Mouse (Mus musculus): Measurements from ENCODE around the gene Cfap58. TPM values are rescaled to one million over a fixed set of nuclear protein-coding genes. Genes with fewer than 3 reads are reported as not detected.

Gene Cfap58
- polyA plus RNA-seq (2016; fragmentation: Nextera tagmentation; extraction: Ambion mirVana), result 0.20 and 0.27 TPM in 2 replicates

- ATAC-seq (ENCODE audit: low FRiP score, low read depth), result peak; percentile 93
- Histone ChIP-seq H3K36me3 (no peaks in the 10 kb centered on the region), H3K4me3 (peak within 1 kb of the TSS; percentile 34), H3K27me3 (peaks cover 9% of the 10 kb centered on the region; the same call in 1 of the 2 replicates), H3K27ac (replicated peaks) (peak within 1 kb of the TSS; percentile 39), H3K4me1 (peaks cover 8% of the 10 kb centered on the region; the same call in 1 of the 2 replicates), H3K9me3 (no peaks in the 10 kb centered on the region), H3K4me2 (replicated peaks) (peak within 1 kb of the TSS; percentile 64), H3K9ac (replicated peaks) (peak within 1 kb of the TSS; percentile 40)
- WGBS, result 3% methylated on average over 41 of the region's 41 CpGs
These were observed at the start of gene Cfap58 for GRCm38 (mm10) chr19:47937443-47938406. Gene Cfap58, plus strand, starts transcription at chr19:47937675.

- WGBS, result 90% methylated on average over 8 of the region's 8 CpGs
- H3K27me3 ChIP-seq, result no peaks in the 10 kb centered on the region
- H3K9me3 ChIP-seq, result no peaks in the 10 kb centered on the region
- no peak overlapping the region for H3K4me3 ChIP-seq
- no peak for ATAC-seq (ENCODE audit: low FRiP score, low read depth)
- H3K4me1 ChIP-seq, result no peaks in the 10 kb centered on the region
- no peak overlapping the region for H3K9ac ChIP-seq (replicated peaks)
- H3K27ac ChIP-seq (replicated peaks), result no peak overlapping the region
- H3K36me3 ChIP-seq, result no peaks in the 10 kb centered on the region
- H3K4me2 ChIP-seq (replicated peaks), result no peak overlapping the region
These were observed 49.4 kb upstream of the Cfap58 start for GRCm38 (mm10) chr19:47888037-47888436.

- no peaks in the 10 kb centered on the region for H3K9me3 ChIP-seq
- no peak for ATAC-seq (ENCODE audit: low FRiP score, low read depth)
- no peak overlapping the region for H3K27ac ChIP-seq (replicated peaks)
- no peaks in the 10 kb centered on the region for H3K27me3 ChIP-seq
- no peak overlapping the region for H3K4me3 ChIP-seq
- H3K36me3 ChIP-seq, result peaks cover 24% of the 10 kb centered on the region
- H3K4me2 ChIP-seq (replicated peaks), result no peak overlapping the region
- H3K4me1 ChIP-seq, result no peaks in the 10 kb centered on the region
- 78% methylated on average over 10 of the region's 10 CpGs for WGBS
- no peak overlapping the region for H3K9ac ChIP-seq (replicated peaks)
These were observed 46.9 kb upstream of the Cfap58 start for GRCm38 (mm10) chr19:47890489-47891130.

GRCm38 (mm10) chr19:47891562-47892312 is 45.7 kb upstream of the Cfap58 start:
- Histone ChIP-seq H3K4me2 (replicated peaks) (no peak overlapping the region), H3K4me3 (no peak overlapping the region), H3K27me3 (no peaks in the 10 kb centered on the region), H3K4me1 (no peaks in the 10 kb centered on the region), H3K9me3 (no peaks in the 10 kb centered on the region), H3K36me3 (peaks cover 36% of the 10 kb centered on the region), H3K9ac (replicated peaks) (no peak overlapping the region), H3K27ac (replicated peaks) (no peak overlapping the region)
- WGBS, result 86% methylated on average over 11 of the region's 11 CpGs
- no peak for ATAC-seq (ENCODE audit: low FRiP score, low read depth)

- WGBS, result 97% methylated on average over 6 of the region's 6 CpGs
- H3K9me3 ChIP-seq, result no peaks in the 10 kb centered on the region
- H3K27ac ChIP-seq (replicated peaks), result no peak overlapping the region
- H3K4me3 ChIP-seq, result no peak overlapping the region
- H3K4me1 ChIP-seq, result no peaks in the 10 kb centered on the region
- H3K36me3 ChIP-seq, result peaks cover 47% of the 10 kb centered on the region
- no peaks in the 10 kb centered on the region for H3K27me3 ChIP-seq
- ATAC-seq (ENCODE audit: low FRiP score, low read depth), result no peak
- no peak overlapping the region for H3K4me2 ChIP-seq (replicated peaks)
- no peak overlapping the region for H3K9ac ChIP-seq (replicated peaks)
These were observed 44.4 kb upstream of the Cfap58 start for GRCm38 (mm10) chr19:47893092-47893491.

- no peak overlapping the region for H3K4me2 ChIP-seq (replicated peaks)
- 93% methylated on average over 8 of the region's 8 CpGs for WGBS
- no peak overlapping the region for H3K9ac ChIP-seq (replicated peaks)
- H3K36me3 ChIP-seq, result peaks cover 43% of the 10 kb centered on the region
- no peak overlapping the region for H3K4me3 ChIP-seq
- H3K27ac ChIP-seq (replicated peaks), result no peak overlapping the region
- H3K4me1 ChIP-seq, result peaks cover 9% of the 10 kb centered on the region; the same call in 1 of the 2 replicates
- ATAC-seq (ENCODE audit: low FRiP score, low read depth), result no peak
- H3K27me3 ChIP-seq, result no peaks in the 10 kb centered on the region
- H3K9me3 ChIP-seq, result no peaks in the 10 kb centered on the region
These were observed 38.9 kb upstream of the Cfap58 start for GRCm38 (mm10) chr19:47898472-47899079.

- ATAC-seq (ENCODE audit: low FRiP score, low read depth), result no peak
- Histone ChIP-seq H3K4me2 (replicated peaks) (no peak overlapping the region), H3K27me3 (no peaks in the 10 kb centered on the region), H3K9ac (replicated peaks) (no peak overlapping the region), H3K36me3 (peaks cover 29% of the 10 kb centered on the region), H3K4me3 (no peak overlapping the region), H3K9me3 (no peaks in the 10 kb centered on the region), H3K27ac (replicated peaks) (no peak overlapping the region), H3K4me1 (peaks cover 11% of the 10 kb centered on the region; the same call in 1 of the 2 replicates)
- WGBS, result 72% methylated on average over 6 of the region's 6 CpGs
These were observed 37.5 kb upstream of the Cfap58 start for GRCm38 (mm10) chr19:47900012-47900411.

GRCm38 (mm10) chr19:47900558-47900957 is 36.9 kb upstream of the Cfap58 start:
- Histone ChIP-seq H3K27me3 (no peaks in the 10 kb centered on the region), H3K4me3 (no peak overlapping the region), H3K4me1 (peaks cover 11% of the 10 kb centered on the region; the same call in 1 of the 2 replicates), H3K4me2 (replicated peaks) (no peak overlapping the region), H3K9me3 (no peaks in the 10 kb centered on the region), H3K9ac (replicated peaks) (no peak overlapping the region), H3K36me3 (peaks cover 23% of the 10 kb centered on the region), H3K27ac (replicated peaks) (no peak overlapping the region)
- no peak for ATAC-seq (ENCODE audit: low FRiP score, low read depth)
- 92% methylated on average over 10 of the region's 10 CpGs for WGBS

GRCm38 (mm10) chr19:47902316-47903201 is 34.9 kb upstream of the Cfap58 start:
- Histone ChIP-seq H3K4me1 (peaks cover 11% of the 10 kb centered on the region; the same call in 1 of the 2 replicates), H3K9ac (replicated peaks) (no peak overlapping the region), H3K36me3 (peaks cover 3% of the 10 kb centered on the region; the same call in 1 of the 2 replicates), H3K9me3 (no peaks in the 10 kb centered on the region), H3K27me3 (no peaks in the 10 kb centered on the region), H3K4me3 (no peak overlapping the region), H3K27ac (replicated peaks) (no peak overlapping the region), H3K4me2 (replicated peaks) (no peak overlapping the region)
- ATAC-seq (ENCODE audit: low FRiP score, low read depth), result no peak
- 70% methylated on average over 13 of the region's 13 CpGs for WGBS

- Histone ChIP-seq H3K9ac (replicated peaks) (no peak overlapping the region), H3K4me3 (no peak overlapping the region), H3K4me1 (peaks cover 18% of the 10 kb centered on the region), H3K27ac (replicated peaks) (no peak overlapping the region), H3K36me3 (no peaks in the 10 kb centered on the region), H3K9me3 (no peaks in the 10 kb centered on the region), H3K27me3 (no peaks in the 10 kb centered on the region), H3K4me2 (replicated peaks) (no peak overlapping the region)
- no peak for ATAC-seq (ENCODE audit: low FRiP score, low read depth)
- WGBS, result 67% methylated on average over 4 of the region's 4 CpGs
These were observed 33.8 kb upstream of the Cfap58 start for GRCm38 (mm10) chr19:47903679-47904078.

All from midbrain, embryonic 12.5 days (tissue).